Mouse (Mus musculus) spleen, adult 2 months (tissue): Measurements from ENCODE around the gene Myrip.

Experiments
- CTCF ChIP-seq: fragments of 200-500 bp; IDR thresholded peaks from 2 replicates; pipeline ENCODE4 v1.5.1; 2011; ENCODE audit warnings: mild to moderate bottlenecking, inconsistent platforms; ENCODE audit not compliant: insufficient read depth, insufficient read length, insufficient replicate concordance; ENCODE audit errors: extremely low read depth
- POLR2A ChIP-seq: fragments of 200-500 bp; IDR thresholded peaks from 2 replicates; pipeline ENCODE4 v1.6.1; 2011; ENCODE audit warnings: low read depth, low read length, inconsistent platforms

- TF ChIP-seq CTCF: peak; percentile 24; the same call in 1 of the 2 replicates
- no peak for TF ChIP-seq POLR2A
These were observed 210.5 kb downstream of the Myrip start for GRCm38 (mm10) chr9:120511781-120512180.
